Mouse (Mus musculus) colon, adult 2 months (tissue): ENCODE results near the gene Ppp1r8. TPM values are rescaled to one million over a fixed set of nuclear protein-coding genes. Genes with fewer than 3 reads are reported as not detected.

Experiments used
- polyA plus RNA-seq: library from polyadenylated mRNA; depleted of rRNA; stranded (reverse); fragments of >200 nt; gene quantifications from 2 replicates; pipeline ENCODE4 v1.2.3, GENCODE M21; 2012; rRNA removed

Gene Ppp1r8
- polyA plus RNA-seq, result 17.0 and 17.8 TPM in 2 replicates

GRCm38 (mm10) chr4:132842970-132843704 lies at the start of gene Ppp1r8:
Gene Ppp1r8, minus strand, starts transcription at chr4:132843169.

GRCm38 (mm10) chr4:132884064-132884843 lies 41.3 kb upstream of the Ppp1r8 start, which contains the start of gene Stx12:
Gene Stx12, minus strand, starts transcription at chr4:132884509.

GRCm38 (mm10) chr4:132796196-132796886 lies 46.6 kb downstream of the Ppp1r8 start, which contains the start of gene Themis2:
Gene Themis2, minus strand, starts transcription at chr4:132796387.

Other genes starting within 250 kb of the Ppp1r8 start
- 16.8 and 17.1 TPM in 2 replicates for gene Eya3, start 204.2 kb downstream of the Ppp1r8 start, polyA plus RNA-seq
- 1.7 and 4.3 TPM in 2 replicates for gene Xkr8, start 110.6 kb downstream of the Ppp1r8 start, polyA plus RNA-seq
- 6.8 and 8.0 TPM in 2 replicates for gene Smpdl3b, start 85.9 kb downstream of the Ppp1r8 start, polyA plus RNA-seq
- gene Rpa2, start 74.8 kb downstream of the Ppp1r8 start, polyA plus RNA-seq, result 7.3 and 11.6 TPM in 2 replicates
- 3.5 and 3.7 TPM in 2 replicates for gene Themis2, start 46.8 kb downstream of the Ppp1r8 start, polyA plus RNA-seq
- 13.7 and 14.3 TPM in 2 replicates for gene Stx12, start 41.3 kb upstream of the Ppp1r8 start, polyA plus RNA-seq
- gene Fam76a, start 79.4 kb upstream of the Ppp1r8 start, polyA plus RNA-seq, result 8.7 and 11.4 TPM in 2 replicates
- 2.6 TPM in 2 replicates for gene Fgr, start 130.9 kb upstream of the Ppp1r8 start, polyA plus RNA-seq
- 21.6 and 32.2 TPM in 2 replicates for gene Ahdc1, start 168.1 kb upstream of the Ppp1r8 start, polyA plus RNA-seq